Mouse (Mus musculus) brain, embryonic 14.5 days (tissue): Measurements from ENCODE around the gene Wfs1.

Experiments
- CTCF ChIP-seq: fragments of 200-500 bp; IDR thresholded peaks from 2 replicates; pipeline ENCODE4 v1.5.1; 2012; ENCODE audit warnings: inconsistent platforms, mild to moderate bottlenecking, moderate library complexity, borderline replicate concordance; ENCODE audit not compliant: insufficient read depth, insufficient read length; ENCODE audit errors: extremely low read depth
- POLR2A ChIP-seq: fragments of 200-500 bp; IDR thresholded peaks from 2 replicates; pipeline ENCODE4 v1.6.1; 2012; ENCODE audit warnings: mild to moderate bottlenecking, inconsistent platforms, borderline replicate concordance; ENCODE audit not compliant: poor library complexity, insufficient read depth, insufficient read length, severe bottlenecking; ENCODE audit errors: extremely low read depth

GRCm38 (mm10) chr5:37036884-37037283 is 47.9 kb upstream of the Wfs1 start:
- TF ChIP-seq CTCF (no peak), POLR2A (no peak)
